Mouse (Mus musculus) myocyte (in vitro differentiated cells): Measurements from ENCODE around the gene Rybp.

ENCODE experiments used
- E2F4 ChIP-seq: IDR thresholded peaks from one replicate; pipeline ENCODE4 v1.6.1; 2011; ENCODE audit warnings: mild to moderate bottlenecking, control low read depth, moderate library complexity; ENCODE audit not compliant: insufficient read depth
- MAX ChIP-seq: IDR thresholded peaks from one replicate; pipeline ENCODE4 v1.6.1; 2011; ENCODE audit warnings: low read depth, mild to moderate bottlenecking, control low read depth
- MYOG ChIP-seq, 3 experiments: IDR thresholded peaks; one replicate each; pipeline ENCODE4 v1.6.1; 2011; ENCODE audit warnings: control low read depth in 2 of 3, low read depth in 2 of 3, mild to moderate bottlenecking in 2 of 3; ENCODE audit not compliant: insufficient read length in 2 of 3, control insufficient read depth in 1 of 3, insufficient read depth in 1 of 3
- POLR2A ChIP-seq: IDR thresholded peaks from one replicate; pipeline ENCODE4 v1.6.1; 2011; ENCODE audit warnings: low read depth, mild to moderate bottlenecking, control low read depth, moderate library complexity; ENCODE audit not compliant: insufficient read length
- POLR2AphosphoS2 ChIP-seq: IDR thresholded peaks from one replicate; pipeline ENCODE4 v1.6.1; 2011; ENCODE audit warnings: low read depth, control low read depth; ENCODE audit not compliant: insufficient read length
- SRF ChIP-seq: IDR thresholded peaks from one replicate; pipeline ENCODE4 v1.6.1; 2011; ENCODE audit warnings: low read depth; ENCODE audit not compliant: control insufficient read depth, insufficient read length
- TCF12 ChIP-seq: IDR thresholded peaks from one replicate; pipeline ENCODE4 v1.6.1; 2011; ENCODE audit warnings: mild to moderate bottlenecking, control low read depth; ENCODE audit not compliant: poor library complexity, insufficient read depth, severe bottlenecking
- USF1 ChIP-seq: IDR thresholded peaks from one replicate; pipeline ENCODE4 v1.6.1; 2011; ENCODE audit warnings: low read depth, mild to moderate bottlenecking, control low read depth, moderate library complexity

DNA sequence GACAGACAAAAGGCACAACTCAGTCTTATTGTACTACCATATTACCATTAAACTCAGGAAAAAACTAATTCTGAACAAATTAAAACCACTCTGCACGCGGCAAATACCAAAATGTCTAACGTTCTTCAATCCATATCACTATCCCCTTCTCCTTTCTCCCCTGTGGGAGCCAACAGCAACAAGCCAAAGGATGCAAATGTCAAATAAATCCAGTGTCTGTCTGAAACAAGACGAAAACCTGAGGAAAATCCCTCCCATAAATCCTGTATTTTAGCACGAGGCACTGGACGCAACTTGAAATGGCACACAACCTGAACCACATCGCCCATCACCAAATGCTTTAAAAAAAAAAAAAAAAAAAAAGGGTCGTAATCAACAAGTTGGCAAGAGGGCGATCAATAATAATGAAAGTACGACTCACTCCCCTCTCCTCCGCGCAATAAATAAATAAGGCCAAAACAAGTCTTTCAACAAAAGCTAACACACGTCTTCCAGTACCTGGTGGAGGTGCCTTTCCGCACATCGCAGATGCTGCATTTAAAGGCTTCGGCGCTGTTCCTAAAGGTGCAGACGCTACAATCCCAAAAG, 1.2 kb downstream of the Rybp start:
- TF ChIP-seq POLR2A (no peak), TCF12 (no peak), MAX (no peak), MYOG (IDR thresholded peaks at IDR 0.05; ENCODE audit: control insufficient read depth in 1 of 3, insufficient read depth in 1 of 3, insufficient read length in 2 of 3, low read depth in 2 of 3) (no peak), POLR2AphosphoS2 (no peak), SRF (no peak), USF1 (no peak), E2F4 (no peak)
